Mouse (Mus musculus): ENCODE results near the gene Cd200r3.

DNA sequence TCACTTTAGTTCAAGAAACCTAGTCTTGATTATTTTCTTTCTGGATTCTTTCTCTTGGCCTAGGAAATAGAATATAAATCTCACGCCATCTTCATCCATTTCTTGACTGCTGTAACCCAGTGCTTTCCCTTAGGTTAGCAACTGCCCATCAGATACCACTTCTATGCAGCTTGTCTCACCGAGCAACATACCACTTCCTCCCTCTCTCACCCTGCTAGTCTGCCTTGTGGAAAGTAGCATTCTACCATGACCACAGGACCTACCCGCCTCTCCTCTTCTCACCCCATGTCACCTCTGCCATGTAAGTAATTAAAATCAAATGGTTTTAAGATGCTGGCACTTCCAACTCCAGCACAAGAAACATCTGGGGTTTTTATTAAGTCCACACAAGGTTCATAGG, 73.0 kb downstream of the Cd200r3 start:
- no peak for TF ChIP-seq CTCF (IDR thresholded peaks at IDR 0.05; ENCODE audit: low read depth)
- no peak for TF ChIP-seq EP300 (IDR thresholded peaks at IDR 0.05; ENCODE audit: low read depth)

Data from liver, postnatal 0 days (tissue).